Mouse (Mus musculus) intestine, postnatal 0 days (tissue): ENCODE results near the gene Anxa1. TPM values are rescaled to one million over a fixed set of nuclear protein-coding genes. Genes with fewer than 3 reads are reported as not detected.

ENCODE experiments used
- ATAC-seq: fragments of 200-750 bp; cut with Nextera tagmentation; 2 replicates; pipeline ENCODE4 v1.8.0; 2017; ENCODE audit warnings: mild to moderate bottlenecking, moderate TSS enrichment, moderate library complexity
- H3K27ac ChIP-seq: fragments of 300-500 bp; sonication (generic); 2 replicates; pipeline ENCODE4 v1.5.1; 2014; ENCODE audit warnings: mild to moderate bottlenecking, low read depth, low read length, moderate library complexity
- H3K27me3 ChIP-seq: fragments of 300-500 bp; sonication (generic); replicated peaks from 2 replicates; pipeline ENCODE4 v1.6.1; 2014; ENCODE audit warnings: low read length, mixed read lengths; ENCODE audit not compliant: control insufficient read depth, insufficient read depth
- H3K36me3 ChIP-seq: fragments of 300-500 bp; sonication (generic); 2 replicates; pipeline ENCODE4 v1.6.1; 2014; ENCODE audit warnings: mild to moderate bottlenecking, moderate library complexity; ENCODE audit not compliant: control insufficient read depth, insufficient read depth
- H3K4me1 ChIP-seq: fragments of 300-500 bp; sonication (generic); replicated peaks from 2 replicates; pipeline ENCODE4 v1.6.1; 2014; ENCODE audit warnings: antibody characterized with exemption, low read length, mixed read lengths; ENCODE audit not compliant: control insufficient read depth, insufficient read depth
- H3K4me2 ChIP-seq: fragments of 300-500 bp; sonication (generic); replicated peaks from 2 replicates; pipeline ENCODE4 v1.6.1; 2014; ENCODE audit warnings: low read depth, mild to moderate bottlenecking, moderate library complexity
- H3K4me3 ChIP-seq: fragments of 300-500 bp; sonication (generic); 2 replicates; pipeline ENCODE4 v1.5.1; 2014; ENCODE audit warnings: low read depth, low read length
- H3K9ac ChIP-seq: fragments of 300-500 bp; sonication (generic); 2 replicates; pipeline ENCODE4 v1.6.1; 2014; ENCODE audit warnings: mild to moderate bottlenecking, low read depth, low read length
- H3K9me3 ChIP-seq: fragments of 300-500 bp; sonication (generic); 2 replicates; pipeline ENCODE4 v1.6.1; 2016; ENCODE audit warnings: mixed run types; ENCODE audit not compliant: control insufficient read depth
- CTCF ChIP-seq: sonication (generic); IDR thresholded peaks from 2 replicates; pipeline ENCODE4 v1.5.1; 2016; ENCODE audit warnings: low read depth, mild to moderate bottlenecking, control low read depth, antibody characterized with exemption, moderate library complexity
- WGBS: fragments of 180-500 bp; shearing (Covaris S2); extraction: QIAGEN DNeasy Blood & Tissue Kit; methylation state at CpG from one replicate; pipeline ENCODE4 v1.1.7; 2014; 5-methylcytosine and 5-hydroxymethylcytosine counted together
- polyA plus RNA-seq: library from polyadenylated mRNA; unstranded; fragments of >200 nt; fragmentation: Nextera tagmentation; extraction: Ambion mirVana; gene quantifications from 2 replicates; pipeline ENCODE4 v1.2.1, GENCODE M21; 2015

Anxa1 gene
- polyA plus RNA-seq, 1 experiment from 2014 or later = 48.9 TPM

DNA sequence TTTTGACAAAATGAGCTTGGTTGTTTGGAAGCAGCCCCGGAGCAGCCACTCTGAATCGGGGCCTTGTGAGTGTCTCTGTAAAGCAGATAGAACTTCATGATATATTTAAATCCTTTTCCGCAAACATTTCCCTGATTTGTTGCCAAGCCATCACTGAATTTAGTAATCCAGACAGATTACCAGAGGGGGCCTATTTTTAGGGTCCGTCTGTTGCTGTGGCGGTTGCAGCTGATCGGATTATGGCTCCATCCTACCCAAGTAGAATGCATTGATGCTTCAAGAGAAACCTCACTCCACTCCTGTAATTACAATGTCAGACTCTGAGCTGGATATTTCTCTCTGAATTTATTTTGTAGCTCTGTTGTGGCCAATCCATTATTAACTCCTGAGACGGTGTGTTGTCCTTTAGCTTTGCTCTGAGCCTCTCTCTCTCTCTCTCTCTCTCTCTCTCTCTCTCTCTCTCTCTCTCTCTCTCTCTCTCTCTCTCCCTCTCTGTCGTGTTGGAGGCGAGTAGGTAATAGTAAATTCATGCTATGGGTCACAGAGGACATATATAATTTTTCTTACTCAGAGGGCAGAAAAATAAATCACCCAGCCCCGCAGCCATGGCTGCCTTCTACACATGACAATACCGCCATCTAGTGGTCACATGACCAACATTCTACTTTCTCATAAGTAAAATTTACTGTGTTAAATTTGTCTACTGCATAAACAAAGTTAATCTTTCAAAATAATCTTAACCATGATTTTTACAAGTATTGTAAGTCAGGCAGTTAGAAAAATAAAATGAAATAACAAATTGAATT lies 46.0 kb downstream of the Anxa1 start:
- Histone ChIP-seq H3K27ac (no peak overlapping the region), H3K4me2 (no peak overlapping the region), H3K4me3 (no peak overlapping the region), H3K9ac (no peak overlapping the region), H3K36me3 (no peaks in the 10 kb centered on the region), H3K4me1 (no peaks in the 10 kb centered on the region), H3K27me3 (no peaks in the 10 kb centered on the region), H3K9me3 (no peaks in the 10 kb centered on the region)
- TF ChIP-seq CTCF = peak; percentile 83
- no peak for ATAC-seq
- 48% methylated on average over 11 of the region's 11 CpGs for WGBS

GRCm38 (mm10) chr19:20344052-20344451 lies 46.7 kb downstream of the Anxa1 start:
- Histone ChIP-seq H3K9ac (no peak overlapping the region), H3K4me3 (no peak overlapping the region), H3K36me3 (no peaks in the 10 kb centered on the region), H3K4me2 (no peak overlapping the region), H3K27me3 (no peaks in the 10 kb centered on the region), H3K4me1 (no peaks in the 10 kb centered on the region), H3K9me3 (no peaks in the 10 kb centered on the region), H3K27ac (no peak overlapping the region)
- no peak for TF ChIP-seq CTCF
- WGBS = 68% methylated on average over 10 of the region's 10 CpGs
- ATAC-seq = no peak

Other genes with a start within 250 kb of the Anxa1 start
- 37.4 and 39.2 TPM in 2 replicates for gene Aldh1a1, start 101.8 kb upstream of the Anxa1 start, polyA plus RNA-seq